Mouse (Mus musculus) liver, adult 2 months (tissue): ENCODE measurements at regions not wholly inside any gene's neighbourhood (a gene's known extent, or its start where the extent isn't known, plus 50 kb on each side); places are given as distances from the start of the nearest gene placed in this dataset.

Source experiments
- DNase-seq: peaks from one replicate; pipeline ENCODE4 v3.0.0-alpha.2; 2011; ENCODE audit warnings: low read depth, low spot score; ENCODE audit errors: extremely low read depth
- H3K27ac ChIP-seq: fragments of 200-500 bp; replicated peaks from 2 replicates; pipeline ENCODE4 v1.5.1; 2012; ENCODE audit warnings: low read depth, mild to moderate bottlenecking, control low read depth, inconsistent platforms, low read length; ENCODE audit not compliant: insufficient read depth
- H3K27me3 ChIP-seq: fragments of 200-500 bp; 2 replicates; pipeline ENCODE4 v1.6.1; 2012; ENCODE audit warnings: mild to moderate bottlenecking, moderate library complexity, low read length, inconsistent platforms; ENCODE audit not compliant: control insufficient read depth, insufficient read depth
- H3K36me3 ChIP-seq: fragments of 200-500 bp; 2 replicates; pipeline ENCODE4 v1.6.1; 2012; ENCODE audit warnings: low read length, inconsistent platforms; ENCODE audit not compliant: control insufficient read depth, insufficient read depth
- H3K4me1 ChIP-seq: fragments of 200-500 bp; 2 replicates; pipeline ENCODE4 v1.6.1; 2011; ENCODE audit warnings: low read length; ENCODE audit not compliant: control insufficient read depth, insufficient read depth
- H3K4me3 ChIP-seq: fragments of 200-500 bp; 2 replicates; pipeline ENCODE4 v1.5.1; 2011; ENCODE audit warnings: low read depth, mild to moderate bottlenecking, control low read depth, low read length, moderate library complexity; ENCODE audit not compliant: insufficient read depth
- H3K79me2 ChIP-seq: fragments of 200-500 bp; 2 replicates; pipeline ENCODE4 v1.6.1; 2012; ENCODE audit warnings: inconsistent platforms, mild to moderate bottlenecking, low read length, moderate library complexity; ENCODE audit not compliant: control insufficient read depth, insufficient read depth
- H3K9ac ChIP-seq: fragments of 200-500 bp; 2 replicates; pipeline ENCODE4 v1.6.1; 2012; ENCODE audit warnings: low read depth, mild to moderate bottlenecking, control low read depth, inconsistent platforms, low read length
- CTCF ChIP-seq: fragments of 200-500 bp; IDR thresholded peaks from 2 replicates; pipeline ENCODE4 v1.5.1; 2011; ENCODE audit warnings: low read depth, low read length, control low read depth
- POLR2A ChIP-seq: fragments of 200-500 bp; IDR thresholded peaks from 2 replicates; pipeline ENCODE4 v1.6.1; 2011; ENCODE audit warnings: low read length, control low read depth; ENCODE audit not compliant: insufficient read depth; ENCODE audit errors: extremely low read depth
- WGBS: fragments of 180-500 bp; shearing (Covaris S2); methylation state at CpG from one replicate; pipeline ENCODE4 v1.1.7; 2018; 5-methylcytosine and 5-hydroxymethylcytosine counted together

- no peaks in the 10 kb centered on the region for H3K36me3 ChIP-seq
- H3K4me1 ChIP-seq, result peaks cover 3% of the 10 kb centered on the region
- DNase-seq, result no peak
- TF ChIP-seq CTCF, result no peak
- no peak for TF ChIP-seq POLR2A
- no peaks in the 10 kb centered on the region for H3K79me2 ChIP-seq
- no peaks in the 10 kb centered on the region for H3K27me3 ChIP-seq
- no peak overlapping the region for H3K9ac ChIP-seq
- H3K4me3 ChIP-seq, result no peak overlapping the region
- 77% methylated on average over 5 of the region's 5 CpGs for WGBS
- no peak overlapping the region for H3K27ac ChIP-seq
These were observed 53.4 kb downstream of the Gm47996 start for GRCm38 (mm10) chr1:151263372-151263771.

GRCm38 (mm10) chr1:151263830-151264229, 53.9 kb downstream of the Gm47996 start:
- no peak overlapping the region for H3K27ac ChIP-seq
- H3K4me3 ChIP-seq, result no peak overlapping the region
- DNase-seq, result no peak
- H3K79me2 ChIP-seq, result no peaks in the 10 kb centered on the region
- WGBS, result 84% methylated on average over 2 of the region's 2 CpGs
- no peaks in the 10 kb centered on the region for H3K36me3 ChIP-seq
- no peak overlapping the region for H3K9ac ChIP-seq
- peaks cover 3% of the 10 kb centered on the region for H3K4me1 ChIP-seq
- no peaks in the 10 kb centered on the region for H3K27me3 ChIP-seq
- TF ChIP-seq POLR2A (no peak), CTCF (no peak)

GRCm38 (mm10) chr1:151264789-151265188, 54.9 kb downstream of the Gm47996 start:
- Histone ChIP-seq H3K4me3 (peak overlapping the region; percentile 41), H3K79me2 (no peaks in the 10 kb centered on the region), H3K27me3 (no peaks in the 10 kb centered on the region), H3K4me1 (peaks cover 3% of the 10 kb centered on the region), H3K27ac (peak overlapping the region; percentile 99), H3K36me3 (no peaks in the 10 kb centered on the region), H3K9ac (peak overlapping the region; percentile 55)
- TF ChIP-seq CTCF (no peak), POLR2A (no peak)
- 39% methylated on average over 6 of the region's 6 CpGs for WGBS
- DNase-seq, result peak; percentile 99

GRCm38 (mm10) chr1:151265590-151265989, 55.7 kb downstream of the Gm47996 start:
- WGBS, result 89% methylated on average over 5 of the region's 5 CpGs
- TF ChIP-seq POLR2A, result no peak
- H3K27ac ChIP-seq, result no peak overlapping the region
- H3K9ac ChIP-seq, result no peak overlapping the region
- H3K27me3 ChIP-seq, result no peaks in the 10 kb centered on the region
- H3K4me1 ChIP-seq, result peaks cover 3% of the 10 kb centered on the region
- no peaks in the 10 kb centered on the region for H3K79me2 ChIP-seq
- DNase-seq, result no peak
- H3K36me3 ChIP-seq, result no peaks in the 10 kb centered on the region
- no peak overlapping the region for H3K4me3 ChIP-seq

- TF ChIP-seq CTCF (no peak), POLR2A (no peak)
- no peak for DNase-seq
- no peaks in the 10 kb centered on the region for H3K79me2 ChIP-seq
- H3K4me1 ChIP-seq, result peaks cover 4% of the 10 kb centered on the region
- H3K36me3 ChIP-seq, result no peaks in the 10 kb centered on the region
- 93% methylated on average over 4 of the region's 4 CpGs for WGBS
- no peak overlapping the region for H3K27ac ChIP-seq
- no peak overlapping the region for H3K4me3 ChIP-seq
- H3K27me3 ChIP-seq, result no peaks in the 10 kb centered on the region
- no peak overlapping the region for H3K9ac ChIP-seq
These were observed 56.8 kb downstream of the Gm47996 start for GRCm38 (mm10) chr1:151266703-151267102.

GRCm38 (mm10) chr1:151270691-151271090, 60.8 kb downstream of the Gm47996 start:
- TF ChIP-seq CTCF, result no peak
- no peak for TF ChIP-seq POLR2A
- no peaks in the 10 kb centered on the region for H3K79me2 ChIP-seq
- 6% methylated on average over 8 of the region's 8 CpGs for WGBS
- peak overlapping the region; percentile 42; the same call in 1 of the 2 replicates for H3K27ac ChIP-seq
- peaks cover 2% of the 10 kb centered on the region; the same call in 1 of the 2 replicates for H3K4me1 ChIP-seq
- no peaks in the 10 kb centered on the region for H3K36me3 ChIP-seq
- peak; percentile 57 for DNase-seq
- no peak overlapping the region for H3K4me3 ChIP-seq
- no peaks in the 10 kb centered on the region for H3K27me3 ChIP-seq
- peak overlapping the region; percentile 43; the same call in 1 of the 2 replicates for H3K9ac ChIP-seq
